Mouse (Mus musculus) cerebellum, postnatal 25 days (tissue): ENCODE data around the gene Gm49322.
A peak's percentile ranks its signal among the peaks of the same experiment; 100 is the strongest.

Source experiments
- DNase-seq, 2 experiments: peaks; one replicate each; pipeline ENCODE4 v3.0.0; 2021; ENCODE audit warnings: mixed read lengths in 2 of 2

Gene Gm49322

GRCm38 (mm10) chr10:80584642-80585552, 20.9 kb upstream of the Gm49322 start:
- DNase-seq: peak in 1 of 2 experiments; percentile 28

- DNase-seq: peak in 1 of 2 experiments; percentile 18
Measured at GRCm38 (mm10) chr10:80585581-80585980, 20.2 kb upstream of the Gm49322 start.

GRCm38 (mm10) chr10:80586407-80587304, 19.2 kb upstream of the Gm49322 start:
- peak in 1 of 2 experiments; percentile 51 for DNase-seq

GRCm38 (mm10) chr10:80587305-80587657, 18.5 kb upstream of the Gm49322 start:
- DNase-seq: peak in 1 of 2 experiments; percentile 26

- DNase-seq: peak; percentile 20 to 35
Measured at GRCm38 (mm10) chr10:80589127-80589878, 16.5 kb upstream of the Gm49322 start.

- DNase-seq: peak; percentile 93 to 97
Measured at GRCm38 (mm10) chr10:80589879-80590854, 15.7 kb upstream of the Gm49322 start, which contains the start of gene Abhd17a. Gene Abhd17a (minus strand): TSS chr10:80590341.

- no peak for DNase-seq
Measured at GRCm38 (mm10) chr10:80596318-80596717, 9.5 kb upstream of the Gm49322 start.

GRCm38 (mm10) chr10:80602698-80603325, 3.0 kb upstream of the Gm49322 start, which contains the start of the genes Scamp4 and Adat3:
Gene Scamp4 (plus strand): TSS chr10:80602872.
Gene Adat3 (plus strand): TSS chr10:80602880.
- peak; percentile 97 to 98 for DNase-seq

GRCm38 (mm10) chr10:80603364-80603763, 2.5 kb upstream of the Gm49322 start:
- DNase-seq: no peak

- DNase-seq: peak in 1 of 2 experiments; percentile 14
Measured at GRCm38 (mm10) chr10:80604001-80604509, 1.8 kb upstream of the Gm49322 start.

GRCm38 (mm10) chr10:80604988-80605387, 833 bp upstream of the Gm49322 start:
- DNase-seq: no peak

GRCm38 (mm10) chr10:80606306-80606705, 485 bp downstream of the Gm49322 start:
- peak; percentile 26 to 60 for DNase-seq

- DNase-seq: peak in 1 of 2 experiments; percentile 12
Measured at GRCm38 (mm10) chr10:80606737-80607350, 1.0 kb downstream of the Gm49322 start.

GRCm38 (mm10) chr10:80608435-80608834, 2.6 kb downstream of the Gm49322 start:
- DNase-seq: peak in 1 of 2 experiments; percentile 17

- DNase-seq: peak in 1 of 2 experiments; percentile 43
Measured at GRCm38 (mm10) chr10:80609269-80609924, 3.6 kb downstream of the Gm49322 start.

GRCm38 (mm10) chr10:80610116-80610785, 4.4 kb downstream of the Gm49322 start:
- DNase-seq: peak; percentile 90 to 91

GRCm38 (mm10) chr10:80611024-80611423, 5.2 kb downstream of the Gm49322 start:
- peak; percentile 60 to 69 for DNase-seq

- no peak for DNase-seq
Measured at GRCm38 (mm10) chr10:80611905-80612304, 6.1 kb downstream of the Gm49322 start.

- DNase-seq: no peak
Measured at GRCm38 (mm10) chr10:80613821-80614220, 8.0 kb downstream of the Gm49322 start.
